Mouse (Mus musculus): Measurements from ENCODE around the gene Dhh.

Gene Dhh

GRCm38 (mm10) chr15:98871916-98872888, 26.1 kb downstream of the Dhh start:
- DNase-seq (ENCODE audit: low read depth, low spot score): peak; percentile 95

DNA sequence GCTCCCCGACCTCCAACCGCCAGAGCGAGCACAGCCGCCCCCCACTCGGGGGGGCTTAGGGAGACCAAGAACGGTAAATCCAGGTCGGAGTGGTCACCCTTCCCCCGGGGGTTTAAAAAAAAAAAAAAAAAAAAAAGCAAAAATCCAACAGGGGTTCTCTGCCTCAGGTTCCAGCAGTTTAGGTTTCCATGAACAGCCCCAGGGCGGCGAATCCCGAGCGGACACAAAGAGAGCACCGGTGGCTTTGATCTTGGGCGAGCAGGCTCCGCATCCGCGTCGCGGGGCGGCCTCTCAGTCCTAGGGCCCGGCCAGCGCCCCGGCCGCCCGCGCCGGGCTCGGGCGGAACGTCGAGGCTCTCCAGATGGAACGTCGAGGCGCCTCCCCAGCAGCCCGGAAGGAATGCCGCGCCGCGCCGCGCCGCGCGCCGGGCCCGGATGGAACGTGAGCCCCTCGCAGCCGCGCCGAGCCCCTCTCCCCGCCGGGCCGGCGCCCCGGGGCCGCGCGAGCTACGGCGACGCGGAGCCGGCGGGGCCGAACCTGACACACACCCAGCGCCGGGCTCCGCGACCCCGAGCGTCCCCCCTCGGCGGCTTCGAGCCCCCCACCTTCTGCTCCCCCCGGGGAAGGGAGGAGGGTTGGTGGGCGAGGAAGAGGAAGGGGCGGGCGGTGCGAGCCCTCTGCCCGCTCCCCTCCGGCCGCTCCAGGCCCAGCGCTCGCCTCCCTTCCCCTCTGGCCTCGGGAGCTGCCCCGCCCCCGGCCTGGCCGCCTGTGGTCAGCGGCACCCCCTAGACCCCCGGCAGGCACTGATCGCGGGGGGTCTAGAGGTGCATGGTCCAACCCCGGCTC, 27.0 kb downstream of the Dhh start, which contains the start of gene Kmt2d:
Gene Kmt2d, minus strand, starts transcription at position 135 of the 846 bp plus-strand sequence.
- peak; percentile 55 for DNase-seq (ENCODE audit: low read depth, low spot score)

DNA sequence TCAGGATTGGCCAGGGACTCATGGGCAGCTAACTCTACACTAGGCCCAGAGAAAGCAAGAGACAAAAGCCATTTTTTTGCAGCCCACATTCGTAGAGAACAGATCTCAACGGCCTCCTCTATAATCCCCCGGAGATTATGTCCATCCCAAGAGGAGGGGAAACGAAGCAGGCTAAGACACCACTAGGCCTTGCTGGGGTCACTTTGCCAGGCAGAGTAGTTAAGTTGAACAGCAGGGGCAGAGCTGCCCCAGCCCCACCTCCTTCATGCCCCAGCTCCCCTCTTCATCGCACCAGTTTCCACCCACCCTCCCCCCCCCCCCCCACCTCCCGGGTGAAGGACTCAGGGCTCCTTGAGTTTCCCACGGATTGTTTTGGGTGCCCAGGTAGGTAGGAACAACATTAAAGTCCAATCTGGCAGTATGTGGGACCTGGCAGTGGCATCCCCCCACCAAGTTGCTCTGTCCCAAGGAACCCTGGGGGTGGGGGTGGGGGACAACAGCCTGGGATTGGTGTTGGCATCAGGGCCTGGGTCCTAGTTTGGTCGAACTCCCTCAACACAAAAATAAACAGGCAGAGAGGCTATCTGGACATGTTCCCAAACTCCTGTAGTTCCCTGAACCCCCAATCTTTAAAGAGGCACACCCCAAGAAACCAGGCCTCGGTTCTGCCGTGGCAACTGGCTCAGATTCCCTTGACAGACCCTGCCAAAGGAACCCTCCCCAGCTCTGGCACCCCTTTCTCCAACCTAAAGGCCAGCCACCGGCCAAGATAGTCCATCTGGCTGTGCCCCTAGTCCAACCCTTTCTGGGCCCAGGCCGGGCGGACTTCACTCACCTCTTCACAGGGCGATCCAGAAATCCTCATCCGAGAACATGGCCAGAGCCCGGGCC, 27.9 kb downstream of the Dhh start:
- DNase-seq (ENCODE audit: low read depth, low spot score): peak; percentile 24

DNA sequence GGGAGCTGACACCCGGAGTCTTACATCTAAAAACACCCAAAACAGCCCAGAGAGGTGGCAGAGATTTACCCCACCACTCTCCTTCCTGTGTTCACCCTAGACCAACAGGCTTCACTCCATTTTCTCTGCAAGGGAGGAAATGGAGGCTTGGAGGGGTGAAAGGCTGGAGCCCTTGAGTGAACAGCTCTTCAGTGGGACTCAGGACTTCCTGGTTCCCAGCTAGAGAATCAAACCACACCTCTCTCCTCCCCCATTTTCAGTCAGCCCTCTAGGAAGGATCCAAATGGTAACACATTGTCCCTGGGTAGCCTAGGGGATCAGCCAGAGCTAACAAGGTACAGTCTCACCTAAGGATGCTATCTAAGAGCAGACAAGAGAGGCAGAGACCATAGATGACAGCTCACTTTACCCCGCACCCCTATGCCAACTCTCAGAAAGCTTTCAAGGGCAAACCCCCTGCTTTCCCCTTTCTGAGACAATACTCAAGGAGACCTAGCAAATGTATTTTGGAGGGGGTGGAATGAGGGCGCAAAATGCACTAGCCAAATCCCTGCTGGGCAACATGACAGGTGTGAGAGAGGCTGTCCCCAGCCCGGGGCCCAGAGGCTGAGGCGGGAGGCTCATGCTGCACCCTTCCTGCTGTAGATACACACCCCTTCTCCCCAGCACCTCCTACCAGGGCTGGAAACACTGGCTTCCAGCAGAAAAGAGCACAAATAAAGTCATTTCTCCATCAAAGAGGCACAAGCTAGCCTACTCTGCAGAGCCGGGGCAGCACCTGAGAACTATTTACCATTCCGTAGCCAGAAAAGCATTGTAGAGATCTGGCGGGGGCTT, 28.8 kb downstream of the Dhh start:
- DNase-seq (ENCODE audit: low read depth, low spot score): peak; percentile 44

DNA sequence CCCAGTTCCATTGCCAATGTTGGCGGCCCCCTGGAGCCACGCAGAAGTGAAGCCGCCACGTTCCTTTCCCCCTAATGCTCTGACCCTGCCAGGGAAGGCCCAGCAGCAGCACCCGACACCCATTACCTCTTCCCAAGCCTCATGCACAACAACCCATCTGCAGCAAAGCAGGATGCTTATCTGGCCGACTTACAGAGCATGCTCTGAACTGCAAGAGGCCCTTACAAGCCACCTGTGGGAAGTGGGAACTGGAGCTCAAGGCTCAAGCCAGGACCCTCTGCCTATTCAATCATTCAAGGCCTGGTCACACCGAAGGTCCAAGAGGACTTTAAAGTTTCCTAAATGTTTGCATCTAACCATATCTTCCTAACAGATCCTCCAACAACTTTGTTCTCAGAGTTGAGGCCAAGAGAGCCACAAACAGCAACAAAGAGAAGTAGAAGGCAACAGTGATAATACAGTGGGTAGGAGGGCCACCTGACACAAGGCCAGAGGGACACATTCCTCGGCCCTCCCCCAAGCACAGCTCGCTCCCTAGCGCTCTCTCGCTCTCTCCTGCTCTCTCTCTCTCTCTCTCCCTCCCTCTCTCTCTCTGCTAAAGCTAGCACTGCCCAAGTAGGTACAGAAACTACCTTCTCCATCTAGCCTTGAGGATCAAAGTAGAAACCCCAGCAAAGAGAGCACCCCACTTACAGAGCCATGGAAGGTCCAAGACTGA, 29.8 kb downstream of the Dhh start:
- DNase-seq (ENCODE audit: low read depth, low spot score): no peak

- DNase-seq (ENCODE audit: low read depth, low spot score): peak; percentile 82
Observed at GRCm38 (mm10) chr15:98867321-98867720, 31.0 kb downstream of the Dhh start.

GRCm38 (mm10) chr15:98866501-98866900, 31.8 kb downstream of the Dhh start:
- DNase-seq (ENCODE audit: low read depth, low spot score): no peak

DNA sequence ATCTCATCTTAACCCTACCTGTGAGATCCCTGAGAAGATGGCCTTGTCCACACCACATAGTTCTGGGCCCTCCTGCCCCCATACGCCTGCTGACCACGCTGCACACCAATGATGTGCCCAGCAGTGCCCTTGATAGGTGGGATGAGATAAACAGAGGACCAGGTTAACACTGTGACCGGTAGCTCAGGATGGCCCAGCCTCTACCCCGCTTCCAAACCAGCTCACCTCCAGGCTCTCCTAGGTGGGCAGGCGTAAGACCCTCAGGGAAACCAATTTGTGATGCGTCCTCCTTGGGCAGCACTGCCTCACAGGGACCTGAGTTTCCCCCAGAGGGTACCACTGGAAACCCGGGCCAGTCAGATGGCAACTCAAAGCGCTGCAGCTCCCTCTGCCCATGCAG, 32.6 kb downstream of the Dhh start:
- DNase-seq (ENCODE audit: low read depth, low spot score): no peak

GRCm38 (mm10) chr15:98864951-98865350, 33.4 kb downstream of the Dhh start:
- no peak for DNase-seq (ENCODE audit: low read depth, low spot score)

- DNase-seq (ENCODE audit: low read depth, low spot score): no peak
Observed at GRCm38 (mm10) chr15:98863451-98863958, 34.8 kb downstream of the Dhh start.

DNA sequence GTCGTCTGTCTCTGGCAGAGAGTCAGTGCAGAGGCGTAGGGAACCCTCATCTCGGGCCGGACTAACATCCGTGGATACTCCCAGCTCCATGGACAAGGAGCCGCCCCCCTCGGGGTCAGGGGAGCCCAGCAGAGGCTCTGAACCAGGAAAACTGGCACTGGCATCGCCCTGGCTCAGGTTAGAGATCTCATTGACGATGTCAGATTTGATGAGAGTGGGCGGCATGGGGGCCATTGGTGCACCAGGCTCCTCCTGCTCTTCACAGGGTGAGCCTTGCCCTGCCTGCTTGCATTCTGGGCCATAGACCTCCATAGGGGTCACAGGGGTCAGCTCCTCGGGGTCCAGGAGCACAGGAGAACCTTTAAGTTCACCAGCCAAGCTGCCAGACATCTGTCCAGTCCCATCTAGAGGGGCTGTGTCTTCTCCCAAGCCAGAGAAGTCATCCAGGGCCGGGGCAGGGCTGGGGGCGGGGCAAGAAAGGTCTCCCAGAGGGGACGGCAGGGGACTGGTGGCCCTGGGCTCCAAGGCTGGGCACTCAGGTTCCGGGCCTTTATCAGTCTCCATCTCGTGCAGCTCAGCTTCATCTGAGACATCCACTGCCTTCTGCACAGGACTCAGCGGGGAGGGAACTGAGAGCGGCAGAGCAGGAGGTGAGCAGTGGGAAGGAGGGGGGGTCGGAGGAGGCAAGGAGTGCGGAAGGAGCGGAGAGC, 36.5 kb downstream of the Dhh start:
- no peak for DNase-seq (ENCODE audit: low read depth, low spot score)

GRCm38 (mm10) chr15:98860921-98861320, 37.4 kb downstream of the Dhh start:
- no peak for DNase-seq (ENCODE audit: low read depth, low spot score)

DNA sequence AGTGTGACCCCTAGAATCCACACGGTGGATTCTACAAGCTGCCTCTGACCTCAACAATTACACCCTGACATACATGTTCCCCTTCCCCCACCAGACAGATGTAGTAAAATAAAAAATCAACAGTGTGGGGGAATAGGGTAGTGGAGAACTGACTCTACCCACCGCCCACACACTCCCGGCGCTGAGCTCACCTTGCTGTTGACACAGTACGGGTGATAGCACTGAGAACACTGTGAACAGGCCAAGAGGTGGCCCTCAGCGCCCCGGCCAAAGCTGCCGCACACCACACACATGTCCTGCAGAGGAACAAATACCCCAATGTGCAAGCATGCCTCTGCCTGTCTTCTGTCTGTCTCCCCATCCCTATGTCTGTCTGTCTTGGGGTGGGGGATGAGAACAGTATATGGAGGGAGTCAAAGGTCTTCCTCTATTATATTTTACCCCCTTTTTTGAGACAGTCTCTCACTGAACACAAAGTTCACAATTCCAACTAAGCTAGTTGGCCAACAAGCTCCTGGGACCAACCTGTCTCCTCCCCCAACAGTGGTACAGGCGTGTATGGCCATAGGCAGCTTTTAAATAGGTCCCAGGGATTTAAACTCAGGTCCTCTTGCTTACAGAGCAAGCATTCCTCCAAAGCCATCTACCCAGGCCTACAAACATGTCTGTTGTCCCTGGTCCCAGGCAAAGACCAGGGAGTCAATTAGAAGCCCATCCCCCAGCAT, 38.9 kb downstream of the Dhh start:
- no peak for DNase-seq (ENCODE audit: low read depth, low spot score)

- no peak for DNase-seq (ENCODE audit: low read depth, low spot score)
Observed at GRCm38 (mm10) chr15:98854214-98854613, 44.1 kb downstream of the Dhh start.

DNA sequence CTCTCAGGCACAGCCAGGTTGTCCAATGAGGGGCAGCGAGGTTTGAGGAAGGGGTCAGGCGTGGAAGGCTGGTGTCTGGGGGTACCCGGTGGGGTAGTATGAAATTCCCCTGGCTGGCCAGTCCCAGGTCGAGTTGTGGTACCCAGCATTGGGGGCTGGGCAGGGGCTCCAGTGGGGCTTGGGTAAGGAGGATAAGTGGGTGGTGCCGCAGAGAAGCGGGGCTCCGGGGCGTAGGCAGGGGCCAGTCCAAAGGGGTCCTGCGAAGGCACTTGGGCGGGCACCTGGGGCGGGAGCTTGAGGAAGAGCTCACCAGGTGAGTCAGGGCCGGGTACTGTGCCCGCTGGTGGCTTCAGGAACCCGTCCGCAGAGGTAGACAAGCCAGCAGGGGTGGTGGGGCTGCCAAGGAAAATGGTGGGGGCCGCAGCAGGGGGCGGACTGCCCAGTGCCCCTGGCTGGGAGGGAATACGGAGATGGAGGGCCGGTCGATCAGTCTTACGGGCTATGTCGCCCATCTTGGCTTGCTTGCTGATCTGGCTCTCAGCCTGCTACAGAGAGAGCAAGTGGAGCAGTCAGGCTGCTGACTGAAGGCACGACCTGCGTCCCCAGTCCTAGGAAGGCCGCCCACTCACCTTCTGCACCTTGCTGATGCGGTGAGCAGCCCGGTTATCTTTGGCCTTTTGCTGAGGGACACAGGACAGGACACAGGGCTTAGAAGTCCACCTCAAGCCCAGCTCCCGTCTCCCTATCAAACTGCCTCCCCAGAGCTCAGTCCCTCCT, 45.0 kb downstream of the Dhh start:
- no peak for DNase-seq (ENCODE audit: low read depth, low spot score)

DNA sequence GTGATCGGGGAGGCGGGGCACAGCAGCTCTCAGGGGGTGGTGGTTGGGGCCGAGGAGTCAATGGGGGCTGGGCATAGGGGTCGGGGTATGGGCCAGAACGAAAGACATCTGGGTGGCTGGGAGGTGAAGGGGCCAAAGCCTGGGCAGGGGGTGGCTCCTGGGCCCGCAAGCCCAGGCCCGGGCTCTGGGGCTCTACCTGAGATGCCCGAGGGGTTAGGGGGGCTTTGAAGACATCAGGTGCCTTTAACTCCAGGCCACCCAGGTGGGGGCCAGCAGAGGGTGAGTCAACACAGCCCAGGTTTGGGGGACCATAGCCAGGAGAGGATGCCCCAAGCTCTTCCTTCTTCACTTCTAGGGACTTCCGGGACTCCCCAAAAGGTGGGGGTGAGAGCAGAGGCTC, 45.6 kb downstream of the Dhh start:
- no peak for DNase-seq (ENCODE audit: low read depth, low spot score)

GRCm38 (mm10) chr15:98852071-98852470, 46.3 kb downstream of the Dhh start:
- DNase-seq (ENCODE audit: low read depth, low spot score): no peak

Measured in CD4-positive, CD25-positive, alpha-beta regulatory T cell, adult 2 months (primary cell).